Mouse (Mus musculus) erythroid progenitor cell, adult 5-6 weeks (primary cell): ENCODE data around the gene Ttll6. TPM values are rescaled to one million over a fixed set of nuclear protein-coding genes. Genes with fewer than 3 reads are reported as not detected.

Experiments
- ATAC-seq: replicated peaks from 2 replicates; pipeline ENCODE4 v1.8.0; 2016; ENCODE audit warnings: moderate number of reproducible peaks, mild to moderate bottlenecking, moderate TSS enrichment, inconsistent platforms; ENCODE audit not compliant: poor library complexity, low FRiP score, severe bottlenecking
- total RNA-seq, 2 experiments: library from RNA; stranded (forward) in 1 of 2; stranded (reverse) in 1 of 2; fragments of 150-400 nt in 1 of 2; fragments of 186-747, 209-891 nt in 1 of 2; gene quantifications; 2 replicates each; pipeline versions ENCODE4 v1.2.3 to v1.2.4; 2015 to 2017; ENCODE audit warnings: low replicate concordance in 2 of 2

Ttll6 gene
- total RNA-seq, 2 experiments from 2014 or later = not detected

- ATAC-seq = no peak
Measured at GRCm38 (mm10) chr11:96147471-96147870, 13.9 kb downstream of the Ttll6 start.

DNA sequence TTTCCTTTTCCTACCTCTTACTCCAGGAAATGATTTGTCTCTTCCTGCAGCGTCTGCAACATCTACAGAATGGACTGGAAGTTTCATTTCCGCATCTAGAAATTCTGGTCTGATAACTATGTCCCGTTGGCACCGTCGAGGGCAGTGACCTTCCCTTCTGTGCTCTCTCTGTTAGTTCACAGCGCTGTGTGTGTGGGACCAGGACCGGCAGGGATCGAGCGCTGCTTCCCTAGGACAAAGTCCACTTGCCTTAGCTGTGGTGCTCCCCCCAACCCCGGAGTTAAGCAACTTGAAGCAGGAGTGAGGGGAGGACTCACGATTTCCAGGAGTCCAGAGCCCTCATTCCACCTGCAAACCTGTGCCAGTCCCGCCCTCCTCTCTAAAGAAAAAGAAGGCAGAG is 31.2 kb downstream of the Ttll6 start:
- no peak for ATAC-seq

DNA sequence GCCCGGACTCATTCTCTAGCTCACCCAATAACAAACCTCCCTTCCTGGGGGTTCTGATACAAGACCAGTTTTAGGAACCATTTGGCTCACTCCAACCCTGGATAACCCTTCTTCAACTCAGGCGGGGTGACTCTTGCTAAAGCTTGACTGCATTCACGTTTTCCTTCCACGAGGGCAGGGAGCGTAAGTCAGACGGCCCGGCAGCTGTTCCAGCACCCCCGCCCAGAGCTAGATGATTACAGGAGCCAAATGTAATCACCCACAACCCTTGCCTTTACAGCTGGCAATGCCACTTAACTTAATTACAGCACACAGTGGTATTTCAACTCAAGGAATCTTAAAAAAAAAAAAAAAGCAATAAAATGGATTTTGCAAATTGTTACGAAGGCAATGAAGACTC is 34.5 kb downstream of the Ttll6 start:
- ATAC-seq = no peak

DNA sequence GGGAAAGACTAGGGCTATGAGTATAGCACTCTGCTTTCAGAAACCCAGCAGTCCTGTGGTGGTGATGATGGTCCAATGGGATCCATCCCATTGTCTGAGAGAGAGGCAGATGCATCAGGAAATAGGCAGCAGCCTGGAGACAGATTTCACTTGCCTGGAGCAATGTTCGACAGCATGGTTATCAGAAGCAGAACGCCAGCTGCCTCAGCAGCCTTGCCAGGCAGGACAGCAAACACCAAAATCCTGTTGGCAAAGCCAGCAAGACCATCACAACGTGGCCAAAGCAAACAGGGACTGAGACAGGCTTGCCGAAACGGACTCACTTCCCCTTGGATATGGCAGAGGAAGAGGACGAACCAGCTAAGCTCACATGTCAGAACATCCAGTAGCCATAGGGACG is 35.4 kb downstream of the Ttll6 start:
- ATAC-seq = no peak

GRCm38 (mm10) chr11:96170711-96171379 is 37.3 kb downstream of the Ttll6 start:
- ATAC-seq = no peak

GRCm38 (mm10) chr11:96171601-96172000 is 38.0 kb downstream of the Ttll6 start:
- ATAC-seq = no peak

DNA sequence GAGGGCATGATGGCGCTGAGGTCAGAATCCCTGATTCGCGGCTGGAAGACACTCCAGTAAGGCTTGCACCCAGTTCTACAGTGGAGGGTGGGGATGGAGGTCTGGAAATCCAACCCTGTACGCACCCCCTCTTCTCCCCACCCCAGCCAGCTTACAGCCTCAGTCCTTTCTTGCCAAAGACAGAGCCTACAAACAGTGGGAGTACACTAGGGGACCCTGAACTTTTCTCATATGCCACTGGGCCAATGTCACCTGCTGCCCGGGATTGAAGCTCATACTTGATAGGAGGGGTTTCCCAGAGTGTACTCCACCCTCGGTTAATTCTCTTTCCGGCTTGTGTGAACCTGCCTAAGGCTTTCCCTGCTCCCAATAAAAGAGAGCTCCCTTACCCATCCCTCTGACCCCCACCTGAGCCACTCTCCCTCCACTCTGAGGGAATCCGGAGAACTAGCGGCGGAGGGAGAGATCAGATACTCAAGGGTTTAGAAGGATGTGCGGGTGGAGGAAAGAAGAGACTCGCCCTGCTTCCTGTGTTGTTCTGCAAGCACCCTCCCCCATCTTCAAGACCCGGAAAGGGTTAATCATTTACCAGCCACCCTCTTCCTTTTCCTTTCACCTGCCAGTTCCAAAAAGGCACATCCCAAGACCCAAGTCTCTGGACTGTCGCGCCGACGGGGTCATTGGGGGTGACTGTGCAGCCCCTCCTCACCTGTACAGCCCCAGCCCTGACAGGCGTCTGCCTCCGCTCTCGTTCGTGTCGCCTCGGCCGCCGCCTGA is 39.1 kb downstream of the Ttll6 start:
- no peak for ATAC-seq

GRCm38 (mm10) chr11:96173288-96173840 is 39.8 kb downstream of the Ttll6 start:
- ATAC-seq = no peak

- no peak for ATAC-seq
Measured at GRCm38 (mm10) chr11:96174881-96175280, 41.3 kb downstream of the Ttll6 start.

GRCm38 (mm10) chr11:96175511-96175910 is 41.9 kb downstream of the Ttll6 start:
- no peak for ATAC-seq

DNA sequence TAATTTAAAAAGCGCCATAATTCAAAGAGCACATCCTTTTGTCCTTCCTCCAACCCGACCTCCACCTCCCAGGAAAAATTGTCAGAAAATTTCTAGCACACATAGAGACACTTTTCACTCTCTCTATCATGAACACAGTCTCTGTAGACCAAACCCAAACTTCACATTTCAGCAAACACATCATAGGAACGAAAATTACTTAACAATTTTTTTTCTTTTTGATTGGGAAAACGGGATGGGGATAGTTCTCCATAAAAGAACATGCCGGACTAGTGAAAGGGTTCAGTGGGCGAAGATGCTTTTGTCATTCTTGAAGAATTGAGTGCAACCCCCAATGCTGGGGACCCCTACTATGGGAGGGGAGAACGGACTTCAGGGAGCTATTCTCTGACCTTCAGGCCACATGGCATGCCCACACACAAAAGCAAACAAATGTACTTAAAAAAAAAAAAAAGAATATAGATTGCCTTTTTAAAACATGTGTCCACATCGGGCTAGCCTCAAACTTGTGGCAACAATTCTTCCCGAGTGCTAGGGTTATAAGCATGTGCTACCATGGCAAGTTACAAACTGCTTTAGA is 42.5 kb downstream of the Ttll6 start:
- ATAC-seq = no peak

- no peak for ATAC-seq
Measured at GRCm38 (mm10) chr11:96176841-96177240, 43.3 kb downstream of the Ttll6 start.

GRCm38 (mm10) chr11:96177546-96178174 is 44.1 kb downstream of the Ttll6 start:
- no peak for ATAC-seq

- ATAC-seq = no peak
Measured at GRCm38 (mm10) chr11:96178356-96178755, 44.8 kb downstream of the Ttll6 start.

DNA sequence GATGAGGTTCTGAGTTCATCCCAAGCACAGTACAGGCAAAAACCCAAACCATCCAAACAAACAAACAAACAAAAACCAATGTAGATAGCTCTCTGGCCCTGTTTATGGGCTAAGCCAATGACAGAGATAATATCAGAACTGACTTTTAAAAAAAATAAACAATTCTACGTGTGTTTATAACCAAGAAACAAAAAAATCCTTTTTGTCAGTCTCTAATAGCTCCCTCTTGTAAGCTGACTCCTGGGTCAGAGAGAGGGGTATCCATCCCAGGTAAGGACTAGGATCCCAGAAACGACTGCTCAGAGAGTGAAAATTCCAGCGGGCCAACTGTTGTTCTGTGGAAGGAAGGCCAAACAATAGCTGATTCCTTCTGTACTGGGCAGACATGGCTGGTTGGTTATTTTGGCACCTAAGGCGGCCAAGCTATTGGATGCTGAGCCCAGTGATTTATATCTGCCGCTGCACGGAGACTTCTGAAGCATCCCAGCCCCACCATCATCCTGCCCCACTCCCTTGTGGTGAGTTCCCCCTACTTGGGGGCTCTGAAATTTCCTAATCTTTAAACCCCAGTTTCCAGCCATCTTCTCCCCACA is 45.4 kb downstream of the Ttll6 start:
- ATAC-seq = no peak

DNA sequence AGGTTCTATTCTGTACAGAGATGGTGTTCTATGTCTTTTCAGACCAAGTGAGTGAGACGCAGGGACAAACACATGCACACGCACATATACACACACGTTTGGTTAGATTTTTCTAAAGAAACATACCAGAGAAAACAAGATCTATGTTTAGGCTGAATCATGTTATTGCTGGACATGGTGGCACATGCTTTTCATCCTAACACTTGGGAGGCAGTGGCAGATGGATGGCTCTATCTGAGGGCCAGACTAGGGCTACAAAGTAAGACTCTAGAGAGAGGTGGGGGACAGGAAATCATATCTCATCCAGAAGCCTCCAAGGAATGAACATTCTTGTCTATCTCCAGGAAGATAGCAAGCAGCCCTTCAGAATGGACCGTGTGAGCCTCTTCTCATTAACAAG is 47.5 kb downstream of the Ttll6 start:
- ATAC-seq = no peak

GRCm38 (mm10) chr11:96184233-96184632 is 50.6 kb downstream of the Ttll6 start:
- ATAC-seq = no peak

- no peak for ATAC-seq
Measured at GRCm38 (mm10) chr11:96187321-96187720, 53.7 kb downstream of the Ttll6 start.

GRCm38 (mm10) chr11:96189810-96190522 is 56.4 kb downstream of the Ttll6 start:
- ATAC-seq = no peak
